In genomic region chr2:92456970-92457530, GRCm38 (mm10) we compare ENCODE assay signal across 9 mouse cellular contexts. TPM values are rescaled to one million over a fixed set of nuclear protein-coding genes. Genes with fewer than 3 reads are reported as not detected.
DNase-seq lines count a peak whose midpoint lies in the region; ATAC-seq lines count a peak whose summit lies in the region.
"Had no signal": no experiment of that assay in that cellular context is flagged by ENCODE, and none has a peak within 500 bp of the region (broad histone marks: within the 10 kb centered on the region; RNA-seq: fewer than 3 reads in every experiment).

No protein-coding gene starts in this region.

- no peak overlapping the region for H3K27ac ChIP-seq in lung, embryonic 15.5 days
- H3K27ac ChIP-seq in intestine, embryonic 16.5 days (ENCODE audit: low read length), result no peak overlapping the region
- H3K27ac ChIP-seq in neural tube, embryonic 13.5 days (replicated peaks), result no peak overlapping the region

- H3K4me1 ChIP-seq in lung, embryonic 15.5 days, result peaks cover 35% of the 10 kb centered on the region
- peaks cover 34% of the 10 kb centered on the region for H3K4me1 ChIP-seq in intestine, embryonic 16.5 days (ENCODE audit: control insufficient read depth, insufficient read depth, low read length)
- peaks cover 51% of the 10 kb centered on the region for H3K4me1 ChIP-seq in neural tube, embryonic 13.5 days (replicated peaks)

- H3K9me3 ChIP-seq in lung, embryonic 15.5 days, result no peaks in the 10 kb centered on the region
- no peaks in the 10 kb centered on the region for H3K9me3 ChIP-seq in intestine, embryonic 16.5 days (ENCODE audit: control insufficient read depth, low read length)
- no peaks in the 10 kb centered on the region for H3K9me3 ChIP-seq in neural tube, embryonic 13.5 days

- 55% methylated on average over 8 of the region's 8 CpGs for WGBS in lung, embryonic 15.5 days
- 65% methylated on average over 8 of the region's 8 CpGs for WGBS in intestine, embryonic 16.5 days
- WGBS in neural tube, embryonic 13.5 days, result 71% methylated on average over 8 of the region's 8 CpGs

- peak; percentile 40 to 45 for DNase-seq in cerebellum, postnatal 14 days
- DNase-seq in lung, postnatal 36 days, result no peak
- no peak for DNase-seq in adrenal gland, adult 8-10 months
- no peak for DNase-seq in adrenal gland, adult 18-20 months (ENCODE audit: low spot score in 2 of 2)
- DNase-seq: kidney, adult 11 months had no signal

- peaks cover 18% of the 10 kb centered on the region for H3K36me3 ChIP-seq in lung, embryonic 15.5 days
- H3K36me3 ChIP-seq in intestine, embryonic 16.5 days (ENCODE audit: control insufficient read depth, insufficient read depth, low read length), result peaks cover 8% of the 10 kb centered on the region; the same call in 1 of the 2 replicates
- peaks cover 27% of the 10 kb centered on the region for H3K36me3 ChIP-seq in neural tube, embryonic 13.5 days

- H3K4me2 ChIP-seq in lung, embryonic 15.5 days, result peak overlapping the region; percentile 20; the same call in 1 of the 2 replicates
- H3K4me2 ChIP-seq in intestine, embryonic 16.5 days (ENCODE audit: low read depth, low read length), result peak overlapping the region; percentile 23
- peak overlapping the region; percentile 97; the same call in 1 of the 2 replicates for H3K4me2 ChIP-seq in neural tube, embryonic 13.5 days

- H3K9ac ChIP-seq in lung, embryonic 15.5 days, result no peak overlapping the region
- 0 out of 2 replicates have a peak overlapping the region, but pooled peaks have one; percentile 7 for H3K9ac ChIP-seq in intestine, embryonic 16.5 days (ENCODE audit: low read depth, low read length)
- H3K9ac ChIP-seq in neural tube, embryonic 13.5 days, result 0 out of 2 replicates have a peak overlapping the region, but pooled peaks have one; percentile 28

- peaks cover 15% of the 10 kb centered on the region for H3K27me3 ChIP-seq in lung, embryonic 15.5 days
- H3K27me3 ChIP-seq in intestine, embryonic 16.5 days (replicated peaks; ENCODE audit: control insufficient read depth, insufficient read depth, low read length), result 0 out of 2 replicates have a peak, but pooled peaks cover 7% of the 10 kb centered on the region
- H3K27me3 ChIP-seq in neural tube, embryonic 13.5 days, result peaks cover 18% of the 10 kb centered on the region

- no peak overlapping the region for H3K4me3 ChIP-seq in lung, embryonic 15.5 days
- peak overlapping the region; percentile 5 for H3K4me3 ChIP-seq in intestine, embryonic 16.5 days (ENCODE audit: low read length)
- no peak overlapping the region for H3K4me3 ChIP-seq in neural tube, embryonic 13.5 days

- no peak for ATAC-seq in cerebellum, adult (ENCODE audit: insufficient number of reproducible peaks, low FRiP score, low TSS enrichment)
- no peak for ATAC-seq in lung, embryonic 15.5 days (ENCODE audit: borderline replicate concordance, extremely low read depth, low FRiP score, low TSS enrichment)
- ATAC-seq in intestine, embryonic 16.5 days, result no peak
- no peak for ATAC-seq in neural tube, embryonic 13.5 days (ENCODE audit: low read depth)

RNA-seq across cellular contexts. Expression of gene Slc35c1, which starts 3.3 kb away (rescaled TPM):
- 15.6 and 16.7 TPM in 2 replicates for polyA plus RNA-seq in lung, embryonic 15.5 days (2015; fragmentation: Nextera tagmentation; extraction: Ambion mirVana)
- 57.6 and 62.3 TPM in 2 replicates for polyA plus RNA-seq in intestine, embryonic 16.5 days (2015; fragmentation: Nextera tagmentation; extraction: Ambion mirVana)
- 12.3 and 13.1 TPM in 2 replicates for polyA plus RNA-seq in neural tube, embryonic 13.5 days (2015; fragmentation: Nextera tagmentation; extraction: Ambion mirVana)
- total RNA-seq in adrenal gland, adult 8-10 months (2022), result 10 to 100 TPM; 15.7 to 24.0 (median 19.6) TPM
- total RNA-seq in adrenal gland, adult 18-20 months (2021), result 10 to 100 TPM; 12.1 to 21.7 TPM

RNA-seq across cellular contexts. Expression of gene Cry2, which starts 23.2 kb away (rescaled TPM):
- polyA plus RNA-seq in lung, embryonic 15.5 days (2015; fragmentation: Nextera tagmentation; extraction: Ambion mirVana), result 23.6 and 25.7 TPM in 2 replicates
- polyA plus RNA-seq in intestine, embryonic 16.5 days (2015; fragmentation: Nextera tagmentation; extraction: Ambion mirVana), result 14.5 and 15.3 TPM in 2 replicates
- polyA plus RNA-seq in neural tube, embryonic 13.5 days (2015; fragmentation: Nextera tagmentation; extraction: Ambion mirVana), result 35.9 and 37.7 TPM in 2 replicates
- total RNA-seq in adrenal gland, adult 8-10 months (2022), result 10 to 100 TPM; 44.0 to 57.9 (median 47.5) TPM
- total RNA-seq in adrenal gland, adult 18-20 months (2021), result 10 to 100 TPM; 20.6 to 46.2 TPM

RNA-seq across cellular contexts. Expression of gene Mapk8ip1, which starts 56.0 kb away (rescaled TPM):
- 15.1 and 15.2 TPM in 2 replicates for polyA plus RNA-seq in lung, embryonic 15.5 days (2015; fragmentation: Nextera tagmentation; extraction: Ambion mirVana)
- 10.6 and 11.2 TPM in 2 replicates for polyA plus RNA-seq in intestine, embryonic 16.5 days (2015; fragmentation: Nextera tagmentation; extraction: Ambion mirVana)
- polyA plus RNA-seq in neural tube, embryonic 13.5 days (2015; fragmentation: Nextera tagmentation; extraction: Ambion mirVana), result 138 and 152 TPM in 2 replicates
- 10 to 100 TPM; 34.6 to 43.3 (median 38.7) TPM for total RNA-seq in adrenal gland, adult 8-10 months (2022)
- total RNA-seq in adrenal gland, adult 18-20 months (2021), result 10 to 100 TPM; 29.6 to 32.3 TPM

Comparison
In these comparisons a context has a peak if more than half of its experiments do, and no peak if none do; other contexts are left out.
1. DNase-seq: peak in cerebellum, postnatal 14 days (2 of 2); none in lung, postnatal 36 days (single experiment), adrenal gland, adult 8-10 months (single experiment) and adrenal gland, adult 18-20 months (0 of 2).
2. H3K4me2 ChIP-seq: peak in every context shown above with its lines; median percentile 97 in neural tube, embryonic 13.5 days; 23 in intestine, embryonic 16.5 days; 20 in lung, embryonic 15.5 days.